Mouse (Mus musculus): ENCODE measurements around the gene Bglap.

- TF ChIP-seq GATA1 (IDR thresholded peaks at IDR 0.05; ENCODE audit: borderline replicate concordance, low read length) (no peak), FLI1 (IDR thresholded peaks at IDR 0.05; ENCODE audit: low read length) (no peak)
Measured at GRCm38 (mm10) chr3:88411681-88412080, 27.4 kb upstream of the Bglap start.
